Mouse (Mus musculus): ENCODE results near the gene Unc5c. TPM values are rescaled to one million over a fixed set of nuclear protein-coding genes. Genes with fewer than 3 reads are reported as not detected.

Unc5c gene
- polyA plus RNA-seq, 2 experiments = 0.18 to 0.25 TPM

DNA sequence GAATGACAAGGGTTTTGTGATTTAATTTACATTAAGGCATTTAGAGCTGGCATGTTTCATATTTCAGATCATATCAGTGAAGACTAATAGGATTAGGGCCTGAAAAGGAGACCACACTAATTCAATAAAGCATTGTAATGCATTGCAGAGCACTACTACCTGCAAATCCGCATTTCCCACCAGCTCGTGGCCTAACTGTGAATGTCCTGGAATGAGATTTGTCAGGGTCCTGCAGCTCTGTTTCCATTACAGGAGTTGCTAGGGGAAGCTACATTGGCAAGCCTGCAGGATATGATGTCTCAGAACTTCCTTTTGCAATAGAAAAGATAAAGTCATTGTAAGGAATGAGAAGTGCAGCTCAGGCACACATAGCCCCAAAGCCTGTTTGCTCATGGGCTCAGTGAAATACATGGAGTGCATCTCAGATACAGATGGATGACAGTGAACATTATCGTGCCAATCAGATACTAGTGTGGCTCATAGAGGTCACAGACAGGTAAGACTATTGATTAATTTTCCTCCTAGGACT, 236.4 kb downstream of the Unc5c start:
- no peak for ATAC-seq (ENCODE audit: insufficient read depth)
- no peak overlapping the region for H3K4me3 ChIP-seq (ENCODE audit: insufficient read depth in 1 of 2, low read depth in 2 of 2, low read length in 2 of 2)
- H3K27me3 ChIP-seq (ENCODE audit: control insufficient read depth, insufficient read depth, low read length) = no peaks in the 10 kb centered on the region
- no peak overlapping the region for H3K27ac ChIP-seq
- H3K36me3 ChIP-seq (replicated peaks; ENCODE audit: control insufficient read depth, insufficient read depth, low read depth) = no peaks in the 10 kb centered on the region
- no peak overlapping the region for H3K4me2 ChIP-seq (ENCODE audit: low read depth)
- no peaks in the 10 kb centered on the region for H3K4me1 ChIP-seq (replicated peaks; ENCODE audit: control insufficient read depth in 2 of 2, insufficient read depth in 2 of 2, low read length in 1 of 2)
- no peaks in the 10 kb centered on the region for H3K9me3 ChIP-seq (ENCODE audit: control insufficient read depth, low read length)
- WGBS (ENCODE audit: insufficient replicate concordance) = 51% methylated on average over 3 of the region's 3 CpGs
- TF ChIP-seq CTCF (IDR thresholded peaks at IDR 0.05; ENCODE audit: low read depth) = no peak
- TF ChIP-seq EP300 (IDR thresholded peaks at IDR 0.05; ENCODE audit: low read depth) = no peak
- H3K9ac ChIP-seq (replicated peaks) = no peak overlapping the region
- no peak for DNase-seq (ENCODE audit: low read depth in 3 of 3, low spot score in 3 of 3)

DNA sequence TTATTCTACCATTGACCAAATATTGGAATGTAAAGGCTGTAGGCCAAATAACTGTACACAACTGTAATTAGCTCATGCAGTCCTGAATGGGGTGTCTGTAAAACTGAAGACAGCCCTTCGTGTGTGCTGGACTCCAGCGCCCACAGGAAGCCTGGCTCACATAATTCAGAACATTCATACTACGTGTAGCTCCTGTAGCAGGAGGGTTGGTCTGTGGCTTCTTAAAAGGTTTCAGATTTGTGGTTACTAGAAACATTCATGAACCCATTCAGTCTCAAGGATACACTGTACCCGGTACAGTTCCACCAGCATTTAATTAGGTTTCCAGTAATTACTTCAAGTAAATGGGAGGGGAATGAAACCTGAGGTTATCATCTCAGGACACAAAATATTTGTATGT, 246.6 kb downstream of the Unc5c start:
- Histone ChIP-seq H3K9ac (replicated peaks) (no peak overlapping the region), H3K4me1 (replicated peaks; ENCODE audit: control insufficient read depth in 2 of 2, insufficient read depth in 2 of 2, low read length in 1 of 2) (no peaks in the 10 kb centered on the region), H3K36me3 (replicated peaks; ENCODE audit: control insufficient read depth, insufficient read depth, low read depth) (no peaks in the 10 kb centered on the region), H3K27ac (no peak overlapping the region), H3K27me3 (ENCODE audit: control insufficient read depth, insufficient read depth, low read length) (no peaks in the 10 kb centered on the region), H3K9me3 (ENCODE audit: control insufficient read depth, low read length) (no peaks in the 10 kb centered on the region), H3K4me2 (ENCODE audit: low read depth) (no peak overlapping the region), H3K4me3 (ENCODE audit: insufficient read depth in 1 of 2, low read depth in 2 of 2, low read length in 2 of 2) (no peak overlapping the region)
- 51% methylated on average over 4 of the region's 4 CpGs for WGBS (ENCODE audit: insufficient replicate concordance)
- TF ChIP-seq CTCF (IDR thresholded peaks at IDR 0.05; ENCODE audit: low read depth) = no peak
- no peak for TF ChIP-seq EP300 (IDR thresholded peaks at IDR 0.05; ENCODE audit: low read depth)
- DNase-seq (ENCODE audit: low read depth in 3 of 3, low spot score in 3 of 3) (no peak), ATAC-seq (ENCODE audit: insufficient read depth) (no peak)

DNA sequence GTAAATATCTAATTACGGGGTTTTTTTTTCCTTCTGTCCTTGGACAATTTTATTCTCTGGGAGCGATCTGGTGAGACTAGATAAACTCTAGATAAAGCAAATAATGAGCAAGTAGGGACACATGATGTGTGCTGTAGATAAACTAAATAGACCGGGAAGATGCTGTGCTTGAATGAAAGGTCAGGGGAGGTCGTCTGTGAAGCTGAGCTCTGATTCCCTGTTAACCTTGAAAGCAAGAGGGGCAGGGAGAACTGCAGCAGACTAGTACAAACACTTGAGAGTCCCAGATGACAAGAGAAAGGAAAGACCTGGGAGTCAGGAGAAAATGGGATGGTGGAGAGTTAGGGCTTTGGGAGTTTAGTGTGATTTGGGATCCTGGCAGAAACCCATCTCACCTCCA, 251.4 kb downstream of the Unc5c start:
- no peaks in the 10 kb centered on the region for H3K27me3 ChIP-seq (ENCODE audit: control insufficient read depth, insufficient read depth, low read length)
- H3K4me2 ChIP-seq (ENCODE audit: low read depth) = no peak overlapping the region
- 47% methylated on average over 4 of the region's 4 CpGs for WGBS (ENCODE audit: insufficient replicate concordance)
- H3K4me1 ChIP-seq (replicated peaks; ENCODE audit: control insufficient read depth in 2 of 2, insufficient read depth in 2 of 2, low read length in 1 of 2) = no peaks in the 10 kb centered on the region
- no peak for DNase-seq (ENCODE audit: low read depth in 3 of 3, low spot score in 3 of 3)
- H3K9ac ChIP-seq (replicated peaks) = no peak overlapping the region
- no peak for ATAC-seq (ENCODE audit: insufficient read depth)
- TF ChIP-seq CTCF (IDR thresholded peaks at IDR 0.05; ENCODE audit: low read depth) (no peak), EP300 (IDR thresholded peaks at IDR 0.05; ENCODE audit: low read depth) (no peak)
- H3K36me3 ChIP-seq (replicated peaks; ENCODE audit: control insufficient read depth, insufficient read depth, low read depth) = no peaks in the 10 kb centered on the region
- H3K9me3 ChIP-seq (ENCODE audit: control insufficient read depth, low read length) = no peaks in the 10 kb centered on the region
- no peak overlapping the region for H3K4me3 ChIP-seq (ENCODE audit: insufficient read depth in 1 of 2, low read depth in 2 of 2, low read length in 2 of 2)
- H3K27ac ChIP-seq = no peak overlapping the region

DNA sequence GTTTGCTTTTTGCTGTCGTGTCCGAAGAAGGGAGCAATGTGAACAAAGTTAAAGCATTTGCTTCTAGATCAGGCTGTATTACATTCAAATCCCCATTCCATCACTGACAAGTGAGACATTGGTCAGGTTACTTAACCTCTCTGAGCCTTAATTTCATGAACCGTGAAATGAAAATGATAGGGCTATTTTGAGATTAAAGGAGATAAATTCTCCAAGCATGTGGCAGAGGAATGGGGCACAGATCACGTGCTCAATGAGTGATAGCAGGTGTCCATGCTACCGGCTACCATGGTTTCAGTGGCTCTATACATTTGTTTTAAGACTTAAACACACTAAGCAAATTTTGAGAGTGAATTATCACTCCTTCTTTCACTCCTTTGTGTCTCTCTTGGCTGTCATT, 254.0 kb downstream of the Unc5c start:
- Histone ChIP-seq H3K4me1 (replicated peaks; ENCODE audit: control insufficient read depth in 2 of 2, insufficient read depth in 2 of 2, low read length in 1 of 2) (no peaks in the 10 kb centered on the region), H3K36me3 (replicated peaks; ENCODE audit: control insufficient read depth, insufficient read depth, low read depth) (no peaks in the 10 kb centered on the region), H3K27me3 (ENCODE audit: control insufficient read depth, insufficient read depth, low read length) (no peaks in the 10 kb centered on the region), H3K9me3 (ENCODE audit: control insufficient read depth, low read length) (no peaks in the 10 kb centered on the region), H3K4me2 (ENCODE audit: low read depth) (no peak overlapping the region), H3K27ac (no peak overlapping the region), H3K4me3 (ENCODE audit: insufficient read depth in 1 of 2, low read depth in 2 of 2, low read length in 2 of 2) (no peak overlapping the region), H3K9ac (replicated peaks) (no peak overlapping the region)
- ATAC-seq (ENCODE audit: insufficient read depth) = no peak
- 62% methylated on average over 5 of the region's 5 CpGs for WGBS (ENCODE audit: insufficient replicate concordance)
- TF ChIP-seq EP300 (IDR thresholded peaks at IDR 0.05; ENCODE audit: low read depth) (no peak), CTCF (IDR thresholded peaks at IDR 0.05; ENCODE audit: low read depth) (no peak)
- DNase-seq (ENCODE audit: low read depth in 3 of 3, low spot score in 3 of 3) = no peak

DNA sequence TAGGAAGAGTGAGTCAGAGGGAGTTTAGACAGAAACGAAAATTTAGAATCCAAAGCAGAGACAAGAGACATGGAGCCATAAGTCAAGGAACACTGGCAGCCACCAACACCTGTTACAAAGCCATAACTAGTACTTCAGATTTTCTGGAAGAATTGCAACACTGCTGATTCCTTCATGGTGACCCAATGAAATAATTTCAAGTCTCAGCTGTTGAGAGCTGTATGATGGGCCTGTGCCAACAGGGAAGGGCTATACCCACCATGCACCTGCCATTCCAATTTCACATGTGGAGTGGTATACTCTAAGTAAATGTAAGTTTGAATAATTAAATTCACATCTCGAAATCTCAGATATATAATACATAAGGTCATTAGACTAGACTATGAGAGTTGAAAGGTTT, 259.5 kb downstream of the Unc5c start:
- ATAC-seq (ENCODE audit: insufficient read depth) = no peak

More for the DNA sequence above, 259.5 kb downstream of the Unc5c start:
- no peak overlapping the region for H3K9ac ChIP-seq (replicated peaks)
- H3K4me3 ChIP-seq (ENCODE audit: insufficient read depth in 1 of 2, low read depth in 2 of 2, low read length in 2 of 2) = no peak overlapping the region
- H3K36me3 ChIP-seq (replicated peaks; ENCODE audit: control insufficient read depth, insufficient read depth, low read depth) = no peaks in the 10 kb centered on the region
- TF ChIP-seq CTCF (IDR thresholded peaks at IDR 0.05; ENCODE audit: low read depth) (no peak), EP300 (IDR thresholded peaks at IDR 0.05; ENCODE audit: low read depth) (no peak)
- no peak for DNase-seq (ENCODE audit: low read depth in 3 of 3, low spot score in 3 of 3)
- H3K27ac ChIP-seq = no peak overlapping the region
- no peak overlapping the region for H3K4me2 ChIP-seq (ENCODE audit: low read depth)
- H3K4me1 ChIP-seq (replicated peaks; ENCODE audit: control insufficient read depth in 2 of 2, insufficient read depth in 2 of 2, low read length in 1 of 2) = no peaks in the 10 kb centered on the region
- WGBS (ENCODE audit: insufficient replicate concordance) = 34% methylated on average over 2 of the region's 2 CpGs
- no peaks in the 10 kb centered on the region for H3K9me3 ChIP-seq (ENCODE audit: control insufficient read depth, low read length)
- H3K27me3 ChIP-seq (ENCODE audit: control insufficient read depth, insufficient read depth, low read length) = no peaks in the 10 kb centered on the region
